Mouse (Mus musculus) cortical plate, adult 2 months (tissue): ENCODE measurements around the gene Myo5a. TPM values are rescaled to one million over a fixed set of nuclear protein-coding genes. Genes with fewer than 3 reads are reported as not detected.

Source experiments
- H3K27ac ChIP-seq: fragments of 200-500 bp; 2 replicates; pipeline ENCODE4 v1.5.1; 2012; ENCODE audit warnings: low read length, control low read depth, inconsistent platforms; ENCODE audit not compliant: insufficient read depth
- H3K4me1 ChIP-seq: fragments of 200-500 bp; 2 replicates; pipeline ENCODE4 v1.6.1; 2011; ENCODE audit warnings: low read length; ENCODE audit not compliant: control insufficient read depth, insufficient read depth
- H3K4me3 ChIP-seq: fragments of 200-500 bp; 2 replicates; pipeline ENCODE4 v1.5.1; 2011; ENCODE audit warnings: mild to moderate bottlenecking, low read length, control low read depth; ENCODE audit not compliant: insufficient read depth
- CTCF ChIP-seq: fragments of 200-500 bp; IDR thresholded peaks from 2 replicates; pipeline ENCODE4 v1.5.1; 2011; ENCODE audit warnings: mild to moderate bottlenecking, control low read depth, low read length; ENCODE audit not compliant: insufficient read depth; ENCODE audit errors: extremely low read depth
- POLR2A ChIP-seq: fragments of 200-500 bp; IDR thresholded peaks from 2 replicates; pipeline ENCODE4 v1.6.1; 2011; ENCODE audit warnings: mild to moderate bottlenecking, low read length, control low read depth; ENCODE audit not compliant: insufficient read depth; ENCODE audit errors: extremely low read depth
- polyA plus RNA-seq: library from polyadenylated mRNA; depleted of rRNA; stranded (reverse); fragments of >200 nt; gene quantifications from 2 replicates; pipeline ENCODE4 v1.2.3, GENCODE M21; 2012

The Myo5a gene
- polyA plus RNA-seq, 1 experiment = 116 TPM

DNA sequence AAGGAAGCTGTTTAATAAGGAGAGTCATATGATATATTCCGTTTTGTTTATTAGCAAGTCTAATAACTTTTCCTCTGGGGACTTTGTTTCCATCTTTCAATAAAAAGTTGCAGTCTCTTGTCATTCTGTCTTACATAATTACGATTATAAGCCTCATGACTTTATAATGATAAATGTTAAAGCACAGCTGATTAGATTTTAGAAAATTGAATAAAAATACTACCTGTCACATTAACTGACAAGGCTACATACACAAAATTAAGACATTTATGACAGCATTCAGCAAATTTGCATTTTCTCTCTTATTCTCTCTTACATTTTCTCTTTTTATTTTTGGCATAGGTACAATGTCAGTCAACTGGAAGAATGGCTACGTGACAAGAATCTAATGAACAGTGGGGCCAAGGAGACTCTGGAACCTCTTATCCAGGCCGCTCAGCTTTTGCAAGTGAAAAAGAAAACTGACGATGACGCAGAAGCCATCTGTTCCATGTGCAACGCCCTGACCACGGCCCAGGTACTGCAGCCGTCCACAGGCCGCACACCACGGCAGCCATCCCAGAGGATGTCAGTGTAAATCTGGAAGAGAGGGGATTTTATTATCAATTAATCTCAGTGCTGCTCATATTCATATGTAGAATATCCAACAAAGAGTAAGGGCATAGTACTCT is 144.1 kb downstream of the Myo5a start:
- no peak overlapping the region for H3K4me3 ChIP-seq
- H3K4me1 ChIP-seq = peaks cover 9% of the 10 kb centered on the region
- TF ChIP-seq POLR2A (no peak), CTCF (no peak)
- peak overlapping the region; percentile 60; the same call in 1 of the 2 replicates for H3K27ac ChIP-seq

DNA sequence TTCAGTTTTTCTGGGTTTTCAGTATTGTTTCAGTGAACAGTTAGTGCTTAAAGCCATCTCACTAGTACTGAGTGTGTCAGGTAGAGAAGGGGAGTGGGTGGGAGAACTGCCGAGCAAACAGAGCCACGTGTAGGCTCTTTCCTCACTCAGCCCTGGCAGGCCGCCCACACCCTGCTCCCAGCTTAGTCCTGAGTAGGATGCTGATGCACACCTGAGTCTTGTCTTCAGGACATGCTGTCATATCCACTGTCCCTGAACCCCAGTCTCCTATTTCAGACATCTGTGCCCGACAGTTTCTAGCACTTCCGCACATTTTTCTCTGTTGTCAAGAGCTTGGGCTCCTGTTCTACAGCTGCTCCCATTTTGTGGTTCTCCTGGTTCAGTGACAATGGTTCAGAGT is 149.1 kb downstream of the Myo5a start:
- H3K4me3 ChIP-seq = no peak overlapping the region
- H3K27ac ChIP-seq = peak overlapping the region; percentile 26; the same call in 1 of the 2 replicates
- no peak for TF ChIP-seq CTCF
- TF ChIP-seq POLR2A = no peak
- H3K4me1 ChIP-seq = peaks cover 9% of the 10 kb centered on the region

DNA sequence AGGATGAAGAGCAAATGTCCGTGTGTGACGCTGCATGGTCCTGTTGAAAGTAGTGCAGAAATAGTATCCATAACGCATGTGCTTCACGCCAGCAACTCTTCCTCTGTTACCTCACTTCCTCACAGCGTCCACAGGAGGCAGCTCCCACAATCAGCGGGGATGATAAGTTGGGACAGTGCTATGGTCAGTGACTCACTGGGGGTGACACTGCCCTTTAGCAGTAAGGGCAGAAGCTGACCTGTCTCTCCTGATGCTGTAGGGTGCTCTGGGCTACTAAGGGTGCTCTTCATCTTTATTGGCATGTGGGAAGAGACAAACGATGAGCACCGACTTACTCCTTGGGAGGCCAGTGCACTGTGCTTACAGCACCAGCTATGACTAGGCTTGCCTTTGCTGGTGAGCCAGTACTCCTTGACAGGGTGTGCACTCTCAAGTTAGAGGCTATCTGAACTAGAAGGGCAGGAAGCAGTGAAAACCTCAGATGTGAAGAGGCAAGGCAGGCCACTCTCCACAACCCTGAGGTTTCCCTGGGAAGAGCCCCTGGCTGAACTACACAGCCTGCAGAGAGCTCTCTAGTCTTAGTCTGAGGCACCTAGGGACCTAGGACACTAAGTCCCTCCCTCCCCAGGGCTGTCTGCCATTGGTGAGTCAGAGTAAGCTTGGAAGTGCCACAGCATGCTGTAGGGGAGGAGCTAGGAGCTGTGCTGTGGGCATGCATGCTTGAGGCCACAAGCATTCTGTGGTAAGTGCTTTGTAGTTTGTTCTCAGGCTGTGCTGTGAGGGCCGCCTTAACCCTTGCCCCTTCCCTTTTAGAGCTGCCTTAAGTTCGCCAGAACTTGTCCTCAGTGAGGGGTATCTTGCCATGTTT is 150.8 kb downstream of the Myo5a start:
- no peak overlapping the region for H3K4me3 ChIP-seq
- peak overlapping the region; percentile 53; the same call in 1 of the 2 replicates for H3K27ac ChIP-seq
- peaks cover 8% of the 10 kb centered on the region for H3K4me1 ChIP-seq
- TF ChIP-seq POLR2A (no peak), CTCF (no peak)

DNA sequence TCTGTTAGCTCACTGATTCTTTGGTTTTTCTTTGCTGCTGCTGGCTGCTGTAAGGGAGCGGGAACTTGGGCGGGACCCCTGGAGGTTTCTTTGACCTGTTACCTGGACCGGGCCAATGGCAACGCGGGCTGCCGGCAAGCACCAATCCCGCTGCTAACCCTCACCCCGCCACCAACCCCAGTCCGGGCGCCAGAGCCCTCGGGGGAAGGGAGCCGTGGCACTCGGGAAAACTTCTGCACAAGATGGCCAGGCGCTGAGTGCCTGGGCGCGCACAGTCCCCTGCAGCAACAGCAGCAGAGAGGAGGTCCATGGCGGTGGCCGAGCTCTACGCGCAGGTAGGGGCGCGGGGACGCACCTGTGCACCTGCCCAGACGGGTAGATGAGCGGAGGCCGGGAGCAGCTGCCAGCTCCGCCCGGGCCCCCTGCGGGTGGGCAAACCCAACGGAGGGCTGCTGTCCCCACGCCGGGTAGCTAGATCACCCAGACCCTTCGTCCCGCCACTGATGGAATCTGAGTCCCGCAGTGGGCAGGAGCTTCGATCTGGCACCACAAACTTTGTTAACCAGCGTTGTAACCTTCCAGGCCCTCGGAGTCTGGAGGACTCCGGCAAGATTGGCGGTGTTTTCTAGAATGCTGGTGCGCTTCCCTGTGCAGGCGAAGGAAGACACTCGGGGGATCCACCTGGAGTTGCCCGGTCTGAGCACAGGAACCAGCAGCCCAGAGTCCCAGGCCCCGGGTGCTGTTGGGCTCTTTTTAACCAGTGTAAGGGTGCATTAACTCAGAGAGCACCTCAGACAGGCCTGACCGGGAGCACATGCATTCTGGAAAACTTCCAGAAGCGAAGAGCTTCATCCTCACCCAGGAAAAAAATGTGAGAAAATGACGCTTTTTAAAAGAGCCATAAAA is 161.3 kb downstream of the Myo5a start, which contains the start of gene Myo5c:
Gene Myo5c, plus strand, starts transcription at position 180 of the 906 bp plus-strand sequence.
- H3K4me1 ChIP-seq = peaks cover 15% of the 10 kb centered on the region
- TF ChIP-seq POLR2A (no peak), CTCF (no peak)
- H3K4me3 ChIP-seq = no peak within 1 kb of the TSS
- H3K27ac ChIP-seq = no peak within 1 kb of the TSS

DNA sequence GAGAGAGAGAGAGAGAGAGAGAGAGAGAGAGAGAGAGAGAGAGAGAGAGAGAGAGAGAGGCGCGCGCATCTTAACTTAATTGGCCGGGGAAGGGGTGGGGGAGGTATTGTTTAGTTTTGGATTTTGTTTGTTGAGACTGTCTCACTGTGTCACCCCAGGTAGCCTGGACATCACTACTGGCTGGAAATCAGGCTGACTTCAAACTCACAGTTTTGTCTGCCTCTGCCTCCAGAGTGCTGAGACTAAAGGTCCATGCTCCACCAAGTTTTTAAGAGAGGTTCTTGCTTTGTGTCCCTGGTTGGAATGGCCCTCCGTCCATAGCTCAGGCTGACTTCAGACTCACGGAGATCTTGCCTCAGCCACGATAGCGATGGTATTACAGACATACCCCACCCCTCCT is 162.0 kb downstream of the Myo5a start:
- Histone ChIP-seq H3K27ac (no peak overlapping the region), H3K4me1 (peaks cover 16% of the 10 kb centered on the region), H3K4me3 (no peak overlapping the region)
- no peak for TF ChIP-seq POLR2A
- TF ChIP-seq CTCF = no peak

DNA sequence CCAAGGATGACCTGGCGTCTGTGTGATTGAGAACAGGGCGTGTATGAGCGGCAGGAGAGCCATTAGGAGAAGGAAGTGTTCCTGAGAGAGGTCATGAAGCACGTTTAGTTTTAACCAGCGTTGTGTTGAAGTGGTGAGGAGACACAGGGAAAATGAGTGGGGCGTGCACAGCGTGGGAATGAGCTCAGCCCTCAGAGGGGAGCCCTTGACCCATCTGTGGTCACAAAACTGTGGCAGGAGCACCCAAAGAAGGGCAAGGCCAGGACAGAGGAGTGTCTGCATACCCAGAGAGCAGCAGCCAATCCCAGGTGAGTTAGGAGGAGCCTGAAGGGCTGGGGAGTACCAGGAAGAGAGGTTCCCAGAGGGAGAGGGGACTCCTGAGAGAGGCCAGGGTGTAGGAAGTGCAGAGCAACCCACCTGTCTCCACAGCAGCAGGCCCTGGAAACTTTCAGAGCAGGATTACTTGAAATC is 163.5 kb downstream of the Myo5a start:
- TF ChIP-seq CTCF (no peak), POLR2A (no peak)
- H3K4me3 ChIP-seq = no peak overlapping the region
- peak overlapping the region; percentile 19; the same call in 1 of the 2 replicates for H3K27ac ChIP-seq
- peaks cover 16% of the 10 kb centered on the region for H3K4me1 ChIP-seq

DNA sequence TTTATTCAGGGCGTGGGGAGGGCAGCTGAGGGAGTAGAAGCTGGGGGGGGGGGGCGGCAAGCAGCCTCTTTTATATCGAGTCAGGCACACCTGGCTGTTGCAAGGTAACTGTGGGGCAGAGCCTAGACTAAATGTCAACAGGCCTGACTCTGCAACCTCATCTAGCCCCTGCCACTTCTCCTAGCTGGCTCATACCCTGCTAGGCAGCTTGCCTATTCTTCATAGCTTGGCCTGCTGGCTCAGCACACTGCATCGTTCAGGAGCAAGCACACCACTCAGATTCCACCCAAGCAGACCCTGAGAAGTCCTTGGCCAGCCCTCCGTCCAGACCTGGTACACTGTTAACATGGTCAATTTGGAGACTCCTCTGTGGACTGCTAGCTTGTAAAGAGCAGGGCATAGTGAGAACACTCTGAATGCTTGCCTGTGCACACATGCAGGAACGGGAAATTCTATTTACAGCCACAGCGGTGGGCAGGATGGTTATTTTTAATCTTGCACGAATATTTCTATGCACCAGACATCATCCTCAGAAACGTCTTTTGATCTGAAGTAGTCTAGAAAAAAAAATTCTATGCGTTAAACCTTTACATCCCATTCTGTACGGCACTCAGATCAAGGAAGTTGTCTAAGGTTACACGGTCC is 164.3 kb downstream of the Myo5a start:
- H3K4me1 ChIP-seq = peaks cover 16% of the 10 kb centered on the region
- H3K4me3 ChIP-seq = no peak overlapping the region
- peak overlapping the region; percentile 96 for H3K27ac ChIP-seq
- TF ChIP-seq POLR2A (peak; percentile 44; the same call in 1 of the 2 replicates), CTCF (no peak)

DNA sequence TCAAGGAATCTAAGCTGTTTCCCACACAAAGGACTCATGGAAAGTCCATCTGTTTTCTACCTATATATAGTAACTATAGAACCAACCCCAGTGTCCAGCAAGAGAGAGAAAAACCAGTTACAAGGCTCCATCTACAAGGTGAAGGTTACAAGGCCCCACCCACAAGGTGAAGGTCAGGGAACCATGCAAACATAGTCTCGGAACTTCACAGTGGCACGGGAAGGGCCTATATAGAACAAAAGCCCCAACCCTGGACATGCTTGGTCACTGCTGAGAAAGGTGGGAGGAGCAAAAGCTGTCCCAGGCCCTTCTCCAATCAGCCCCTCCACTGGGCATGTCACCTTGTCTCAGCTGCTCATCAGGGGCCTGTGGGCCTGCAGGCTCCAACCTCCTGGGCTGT is 164.9 kb downstream of the Myo5a start:
- Histone ChIP-seq H3K4me1 (peaks cover 16% of the 10 kb centered on the region), H3K27ac (peak overlapping the region; percentile 96)

More for the DNA sequence above, 164.9 kb downstream of the Myo5a start:
- H3K4me3 ChIP-seq = no peak overlapping the region
- TF ChIP-seq POLR2A (no peak), CTCF (no peak)
